Mouse (Mus musculus) neural tube, embryonic 14.5 days (tissue): ENCODE measurements at regions not wholly inside any gene's neighbourhood (a gene's known extent, or its start where the extent isn't known, plus 50 kb on each side); places are given as distances from the start of the nearest gene placed in this dataset.
A peak's percentile ranks its signal among the peaks of the same experiment; 100 is the strongest.

ENCODE experiments used
- ATAC-seq: fragments of 200-750 bp; cut with Nextera tagmentation; 2 replicates; pipeline ENCODE4 v1.8.0; 2017; ENCODE audit warnings: low read depth, mild to moderate bottlenecking, moderate TSS enrichment, moderate library complexity
- H3K27ac ChIP-seq: fragments of 300-500 bp; sonication (generic); 2 replicates; pipeline ENCODE4 v1.5.1; 2014; ENCODE audit warnings: low read depth, mild to moderate bottlenecking, control low read depth, low read length, moderate library complexity, mixed read lengths
- H3K27me3 ChIP-seq: fragments of 300-500 bp; sonication (generic); 2 replicates; pipeline ENCODE4 v1.6.1; 2014; ENCODE audit warnings: low read length; ENCODE audit not compliant: control insufficient read depth, insufficient read depth
- H3K36me3 ChIP-seq: fragments of 300-500 bp; sonication (generic); 2 replicates; pipeline ENCODE4 v1.6.1; 2014; ENCODE audit warnings: low read length, mixed read lengths; ENCODE audit not compliant: control insufficient read depth, insufficient read depth
- H3K4me1 ChIP-seq: fragments of 300-500 bp; sonication (generic); 2 replicates; pipeline ENCODE4 v1.6.1; 2014; ENCODE audit warnings: low read length; ENCODE audit not compliant: control insufficient read depth, insufficient read depth
- H3K4me2 ChIP-seq: fragments of 300-500 bp; sonication (generic); 2 replicates; pipeline ENCODE4 v1.6.1; 2014; ENCODE audit warnings: mild to moderate bottlenecking, low read depth, low read length, control low read depth
- H3K4me3 ChIP-seq: fragments of 300-500 bp; sonication (generic); 2 replicates; pipeline ENCODE4 v1.5.1; 2014; ENCODE audit warnings: low read depth, low read length, control low read depth, mixed read lengths
- H3K9ac ChIP-seq: fragments of 300-500 bp; sonication (generic); replicated peaks from 2 replicates; pipeline ENCODE4 v1.6.1; 2014; ENCODE audit warnings: low read depth, mild to moderate bottlenecking, control low read depth, low read length, mixed read lengths
- H3K9me3 ChIP-seq: fragments of 300-500 bp; sonication (generic); 2 replicates; pipeline ENCODE4 v1.6.1; 2016; ENCODE audit warnings: low read length; ENCODE audit not compliant: control insufficient read depth
- WGBS: fragments of 180-500 bp; shearing (Covaris S2); extraction: QIAGEN DNeasy Blood & Tissue Kit; methylation state at CpG from one replicate; pipeline ENCODE4 v1.1.7; 2014; 5-methylcytosine and 5-hydroxymethylcytosine counted together

DNA sequence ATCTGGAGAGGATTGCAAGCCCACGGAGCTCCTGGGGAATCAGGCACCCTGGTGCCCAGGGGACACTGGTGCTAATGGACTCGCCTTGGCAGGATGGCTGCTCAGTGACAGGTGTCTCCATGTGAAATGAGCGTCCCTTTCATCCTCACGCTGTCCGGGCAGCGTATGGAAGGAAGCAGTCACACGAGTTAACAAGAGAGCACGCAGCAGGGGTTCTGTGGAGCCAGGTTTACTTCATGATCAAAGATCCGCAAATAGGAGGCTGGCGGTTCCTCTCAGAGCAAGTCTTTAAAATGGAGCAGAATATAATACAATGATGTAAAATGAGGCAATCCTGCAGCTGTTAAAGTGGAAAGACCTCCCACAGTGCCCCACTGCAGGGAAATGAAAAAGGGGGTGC, 276.8 kb downstream of the Matn1 start:
- H3K9me3 ChIP-seq: no peaks in the 10 kb centered on the region
- WGBS: 67% methylated on average over 10 of the region's 10 CpGs
- H3K4me2 ChIP-seq: no peak overlapping the region
- no peak overlapping the region for H3K4me3 ChIP-seq
- H3K36me3 ChIP-seq: no peaks in the 10 kb centered on the region
- H3K27me3 ChIP-seq: no peaks in the 10 kb centered on the region
- ATAC-seq: no peak
- no peak overlapping the region for H3K9ac ChIP-seq
- H3K4me1 ChIP-seq: no peaks in the 10 kb centered on the region
- no peak overlapping the region for H3K27ac ChIP-seq

DNA sequence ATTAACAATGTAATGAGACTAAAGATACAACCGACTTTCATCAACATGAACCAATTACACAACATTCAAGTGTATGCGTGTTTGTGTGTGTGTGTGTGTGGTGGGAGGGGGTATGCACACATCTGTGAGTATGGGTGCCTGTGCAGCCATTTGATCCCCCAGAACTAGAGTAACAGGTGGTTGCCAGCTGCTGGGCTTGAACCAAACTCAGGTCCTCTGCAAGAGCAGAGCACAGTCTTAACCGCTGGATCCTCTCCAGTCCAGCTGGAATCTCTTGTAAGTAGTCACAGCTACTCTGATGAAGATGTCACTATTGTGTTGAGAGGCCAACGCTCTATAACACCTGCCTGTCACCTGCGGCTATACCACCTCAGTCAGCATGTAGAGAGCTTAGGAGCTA, 286.2 kb downstream of the Matn1 start:
- ATAC-seq: no peak
- no peak overlapping the region for H3K27ac ChIP-seq
- H3K27me3 ChIP-seq: no peaks in the 10 kb centered on the region
- H3K9ac ChIP-seq: no peak overlapping the region
- no peaks in the 10 kb centered on the region for H3K36me3 ChIP-seq
- H3K4me2 ChIP-seq: no peak overlapping the region
- no peaks in the 10 kb centered on the region for H3K4me1 ChIP-seq
- no peak overlapping the region for H3K4me3 ChIP-seq
- WGBS: 90% methylated on average over 5 of the region's 5 CpGs
- H3K9me3 ChIP-seq: no peaks in the 10 kb centered on the region

DNA sequence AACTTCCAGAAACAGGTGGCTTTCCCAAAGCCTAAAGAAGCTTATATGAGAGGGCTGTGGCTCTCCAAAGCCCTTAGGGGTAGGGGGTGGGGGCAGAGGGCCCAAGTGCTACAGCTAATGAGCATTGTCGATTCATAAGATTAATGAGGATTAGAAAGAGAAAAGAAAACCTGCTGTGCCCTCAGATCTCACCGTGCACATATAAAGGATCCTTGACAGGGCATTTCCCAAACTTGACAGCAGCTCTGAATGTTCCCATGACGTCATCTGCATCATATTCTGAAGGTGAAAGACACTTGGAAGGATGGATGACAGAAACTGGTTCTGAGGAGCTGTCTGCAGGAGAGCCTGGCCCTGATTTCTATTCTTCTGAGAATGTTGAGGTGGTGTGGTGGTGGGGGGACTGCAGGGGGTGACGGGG, 292.4 kb downstream of the Matn1 start:
- Histone ChIP-seq H3K27ac (no peak overlapping the region), H3K9me3 (no peaks in the 10 kb centered on the region), H3K27me3 (no peaks in the 10 kb centered on the region), H3K4me3 (no peak overlapping the region), H3K9ac (no peak overlapping the region), H3K4me1 (no peaks in the 10 kb centered on the region), H3K4me2 (no peak overlapping the region), H3K36me3 (no peaks in the 10 kb centered on the region)
- ATAC-seq: no peak
- 43% methylated on average over 4 of the region's 4 CpGs for WGBS

DNA sequence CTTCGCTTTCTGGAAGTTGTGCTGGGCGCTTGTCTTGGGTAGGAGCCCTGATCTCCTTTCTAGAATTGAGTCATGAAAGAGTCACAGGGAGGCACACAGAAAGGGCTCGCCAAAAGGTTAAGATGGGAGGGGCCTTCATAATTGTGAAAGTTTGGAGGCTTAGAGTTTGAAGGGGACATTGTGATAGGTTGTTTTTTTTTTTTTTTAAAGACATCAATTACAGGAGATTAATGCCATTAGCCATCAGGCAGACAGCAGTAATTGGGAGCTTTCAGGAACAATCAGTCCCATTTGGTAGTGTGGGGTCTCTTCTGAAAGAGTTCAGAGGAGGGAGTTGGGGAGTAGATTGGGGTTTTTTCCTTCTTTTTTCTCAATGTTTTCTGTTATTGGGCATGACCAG, 294.4 kb downstream of the Matn1 start:
- WGBS: 86% methylated on average over 3 of the region's 3 CpGs
- no peak for ATAC-seq
- H3K4me2 ChIP-seq: no peak overlapping the region
- no peak overlapping the region for H3K9ac ChIP-seq
- H3K4me3 ChIP-seq: no peak overlapping the region
- peaks cover 5% of the 10 kb centered on the region; the same call in 1 of the 2 replicates for H3K4me1 ChIP-seq
- H3K27me3 ChIP-seq: no peaks in the 10 kb centered on the region
- H3K36me3 ChIP-seq: no peaks in the 10 kb centered on the region
- no peak overlapping the region for H3K27ac ChIP-seq
- H3K9me3 ChIP-seq: no peaks in the 10 kb centered on the region

DNA sequence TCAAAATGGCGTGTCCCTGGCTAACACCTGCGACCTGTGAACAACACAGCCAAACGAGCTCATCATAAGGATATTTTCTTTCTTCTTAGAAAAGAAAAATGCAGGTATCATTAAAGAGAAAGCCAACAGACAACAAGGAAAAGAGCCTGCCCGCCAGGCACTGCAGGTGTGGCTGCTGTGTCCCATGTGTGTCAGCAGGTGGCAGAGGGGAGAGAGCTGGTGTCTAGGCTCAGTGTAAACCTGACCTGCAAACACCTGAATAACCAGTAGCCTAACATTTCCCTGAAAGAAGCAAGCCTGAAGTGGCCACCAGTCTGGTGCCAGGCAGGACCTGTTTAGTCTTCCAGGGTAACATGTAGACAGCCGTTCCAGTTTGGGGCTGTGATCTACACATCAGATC, 294.9 kb downstream of the Matn1 start:
- no peaks in the 10 kb centered on the region for H3K27me3 ChIP-seq
- H3K4me3 ChIP-seq: no peak overlapping the region
- ATAC-seq: no peak
- peaks cover 10% of the 10 kb centered on the region for H3K4me1 ChIP-seq
- no peak overlapping the region for H3K27ac ChIP-seq
- H3K9me3 ChIP-seq: no peaks in the 10 kb centered on the region
- no peak overlapping the region for H3K4me2 ChIP-seq
- 77% methylated on average over 5 of the region's 5 CpGs for WGBS
- H3K36me3 ChIP-seq: no peaks in the 10 kb centered on the region
- H3K9ac ChIP-seq: no peak overlapping the region

DNA sequence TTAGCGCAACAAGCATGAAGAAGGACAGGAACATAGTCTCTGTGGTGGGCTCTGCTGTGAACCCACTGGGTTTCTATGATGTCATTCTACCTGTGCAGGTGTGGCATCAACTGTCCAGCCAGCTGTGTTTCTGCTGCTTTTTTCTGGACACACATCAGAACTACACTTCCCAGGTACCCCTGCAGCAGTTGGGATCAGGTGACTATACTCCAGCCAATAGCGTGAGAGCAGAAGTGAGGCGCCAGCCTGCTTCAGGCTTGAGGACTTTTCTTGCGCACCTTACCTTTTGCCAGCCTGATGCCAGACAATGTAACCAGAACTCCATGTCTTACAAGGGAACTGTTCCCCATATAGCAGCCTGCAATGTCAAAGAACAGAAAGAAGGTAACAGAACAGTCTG, 296.3 kb downstream of the Matn1 start:
- no peaks in the 10 kb centered on the region for H3K27me3 ChIP-seq
- H3K4me3 ChIP-seq: no peak overlapping the region
- WGBS: 87% methylated on average over 4 of the region's 4 CpGs
- H3K27ac ChIP-seq: no peak overlapping the region
- no peak overlapping the region for H3K9ac ChIP-seq
- ATAC-seq: no peak
- H3K4me2 ChIP-seq: no peak overlapping the region
- H3K36me3 ChIP-seq: no peaks in the 10 kb centered on the region
- H3K9me3 ChIP-seq: no peaks in the 10 kb centered on the region
- peaks cover 14% of the 10 kb centered on the region for H3K4me1 ChIP-seq

DNA sequence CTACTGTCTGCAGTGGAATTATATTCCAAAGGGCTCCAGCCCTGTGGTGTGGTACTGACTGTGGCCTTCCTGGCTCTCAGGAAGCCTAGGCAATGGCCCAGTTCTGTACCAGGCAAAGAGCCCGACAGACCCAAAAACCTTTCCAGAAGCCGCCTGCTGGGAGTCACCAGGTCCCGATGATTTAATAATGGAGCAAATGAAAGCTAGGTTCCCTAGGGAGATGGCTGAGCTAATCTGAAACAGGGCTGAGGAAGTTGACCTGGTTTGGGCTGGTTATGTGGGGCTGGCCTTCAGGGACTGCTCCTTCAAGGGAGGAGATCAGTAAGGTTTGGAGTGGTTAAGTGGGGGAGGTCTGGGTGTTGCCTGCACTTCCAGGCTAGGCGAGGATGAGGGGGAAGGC, 298.1 kb downstream of the Matn1 start:
- no peak overlapping the region for H3K27ac ChIP-seq
- H3K9me3 ChIP-seq: no peaks in the 10 kb centered on the region
- H3K27me3 ChIP-seq: no peaks in the 10 kb centered on the region
- no peaks in the 10 kb centered on the region for H3K36me3 ChIP-seq
- ATAC-seq: no peak
- no peak overlapping the region for H3K4me3 ChIP-seq
- WGBS: 74% methylated on average over 4 of the region's 4 CpGs
- no peak overlapping the region for H3K4me2 ChIP-seq
- H3K9ac ChIP-seq: no peak overlapping the region
- H3K4me1 ChIP-seq: peaks cover 14% of the 10 kb centered on the region

DNA sequence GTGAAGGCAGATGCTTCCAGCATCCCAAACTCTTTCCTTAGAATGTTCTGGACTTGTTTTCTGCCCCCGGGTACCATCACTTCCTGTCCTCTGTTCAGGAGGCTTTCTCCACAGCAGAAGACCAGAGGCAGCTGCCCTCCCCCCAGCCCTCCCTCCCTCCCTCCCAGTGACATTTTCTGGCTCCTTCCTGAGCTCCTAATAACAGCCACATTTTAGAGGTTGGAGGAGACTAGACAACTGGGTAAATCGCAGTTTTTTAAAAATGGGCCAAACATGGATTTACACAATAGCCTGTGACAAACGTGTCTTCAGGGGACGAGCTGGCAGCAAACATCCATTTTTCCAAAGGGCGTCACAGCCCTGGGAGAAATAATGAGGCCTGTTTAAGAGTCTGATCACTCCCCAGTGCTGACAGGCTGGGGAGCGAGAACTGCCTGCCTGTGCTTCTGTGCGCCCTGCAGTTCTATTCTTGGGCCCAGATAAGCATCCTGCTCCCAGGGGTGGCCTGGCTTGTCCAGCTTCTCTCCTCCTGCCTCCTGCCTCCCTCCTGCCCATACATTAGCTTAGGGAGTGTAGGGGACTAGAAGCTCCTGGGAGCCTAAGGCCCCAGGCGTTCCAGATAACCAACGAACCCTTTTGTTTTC, 299.7 kb downstream of the Matn1 start:
- peak; percentile 34; the same call in 1 of the 2 replicates for ATAC-seq

DNA sequence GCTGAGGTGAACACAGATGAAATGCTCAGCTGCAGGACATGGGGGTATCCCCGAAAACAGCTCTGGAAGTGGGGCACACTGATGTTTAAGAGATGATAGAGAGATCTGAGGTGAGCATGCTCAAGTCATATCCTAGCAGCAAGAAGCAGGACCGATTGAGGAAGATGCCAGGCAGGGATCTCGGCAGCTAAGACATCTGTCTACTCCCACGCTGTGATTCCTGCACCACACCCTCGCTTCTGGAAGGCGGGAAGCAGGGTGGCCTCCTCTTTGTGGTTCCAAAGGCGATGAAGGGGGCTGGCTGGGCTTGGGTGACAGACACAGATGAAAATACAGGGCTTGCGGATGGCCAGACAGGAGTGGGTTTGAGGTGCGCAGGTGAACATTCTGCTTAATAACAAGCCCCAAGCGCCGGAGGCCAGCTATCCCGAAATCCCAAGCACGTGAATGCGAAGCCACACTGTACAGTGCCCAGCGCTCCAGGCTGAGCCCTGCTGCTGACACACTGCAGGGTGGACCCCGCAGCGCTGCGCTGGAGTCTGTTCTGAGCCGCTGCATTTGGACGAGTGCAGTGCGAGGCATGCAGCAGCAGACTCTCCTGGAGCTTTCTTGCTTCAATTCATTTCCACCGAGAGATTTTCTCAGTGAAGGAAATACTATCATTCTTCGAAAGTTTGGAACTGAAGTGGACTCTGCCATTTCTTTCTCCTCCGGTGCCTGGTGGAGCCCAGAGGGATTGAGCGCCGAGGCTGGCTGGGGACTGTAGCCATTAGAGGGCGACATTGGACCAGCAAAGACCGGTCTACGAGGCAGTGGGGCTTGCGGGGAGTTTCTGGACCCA, 308.6 kb downstream of the Matn1 start:
- Histone ChIP-seq H3K4me2 (peak overlapping the region; percentile 38), H3K27me3 (peaks cover 3% of the 10 kb centered on the region), H3K9ac (no peak overlapping the region), H3K9me3 (no peaks in the 10 kb centered on the region), H3K4me3 (no peak overlapping the region), H3K4me1 (peaks cover 5% of the 10 kb centered on the region; the same call in 1 of the 2 replicates), H3K36me3 (no peaks in the 10 kb centered on the region), H3K27ac (no peak overlapping the region)
- WGBS: 22% methylated on average over 30 of the region's 30 CpGs
- peak; percentile 79; the same call in 1 of the 2 replicates for ATAC-seq

More for the DNA sequence above, 299.7 kb downstream of the Matn1 start:
- Histone ChIP-seq H3K27me3 (no peaks in the 10 kb centered on the region), H3K4me1 (peaks cover 14% of the 10 kb centered on the region), H3K9me3 (no peaks in the 10 kb centered on the region), H3K4me3 (no peak overlapping the region), H3K27ac (peak overlapping the region; percentile 60), H3K36me3 (no peaks in the 10 kb centered on the region), H3K4me2 (no peak overlapping the region), H3K9ac (no peak overlapping the region; the same call in 1 of the 2 replicates)
- 21% methylated on average over 9 of the region's 9 CpGs for WGBS
